Mouse (Mus musculus) fat pad, adult 2 months (tissue): ENCODE measurements around the gene Spata25.
A peak's percentile ranks its signal among the peaks of the same experiment; 100 is the strongest.
"Not testable (repeated sequence)": the region's sequence is repeated elsewhere in the genome, so short reads cannot be mapped to it uniquely, and the experiment has no call there.

Experiments used
- DNase-seq: peaks from one replicate; pipeline ENCODE4 v3.0.0-alpha.2; 2011; ENCODE audit warnings: low read depth, low spot score; ENCODE audit errors: extremely low read depth

Gene Spata25

GRCm38 (mm10) chr2:164855572-164855971 is 27.2 kb upstream of the Spata25 start:
- DNase-seq = not testable (repeated sequence)

DNA sequence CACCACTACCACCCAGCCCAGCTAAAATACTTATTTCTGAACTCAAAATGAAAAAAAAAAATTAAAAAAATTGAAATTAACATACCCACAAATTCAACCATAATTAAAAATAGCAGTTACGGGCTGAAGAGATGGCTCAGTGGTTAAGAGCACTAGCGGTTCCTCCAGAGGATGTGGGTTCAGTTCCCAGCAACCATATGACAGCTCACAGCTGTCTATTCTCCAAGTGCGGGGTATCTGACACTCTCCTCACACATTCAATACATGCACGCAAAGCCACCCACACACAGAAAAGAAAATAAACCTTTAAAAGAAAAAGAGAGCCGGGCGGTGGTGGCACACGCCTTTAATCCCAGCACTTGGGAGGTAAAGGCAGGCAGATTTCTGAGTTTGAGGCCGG is 21.7 kb upstream of the Spata25 start:
- DNase-seq = no peak

DNA sequence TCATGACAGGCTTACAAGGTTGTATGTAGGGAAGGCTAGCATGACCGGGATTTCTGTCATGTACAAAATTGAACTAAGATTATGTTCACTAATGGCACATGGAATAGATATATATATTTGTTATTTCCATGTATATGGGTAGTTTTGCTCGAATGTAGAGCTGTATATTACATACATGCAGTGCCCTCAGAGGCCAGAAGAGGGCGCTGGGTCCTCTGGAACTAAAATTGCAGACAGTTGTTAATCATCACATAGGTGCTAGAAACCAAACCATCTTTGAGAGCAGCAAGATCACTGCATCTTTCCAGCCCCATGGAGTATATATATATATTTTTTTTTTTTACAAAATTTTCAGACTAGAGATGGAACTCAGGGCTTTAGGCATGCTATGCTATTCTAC is 17.4 kb upstream of the Spata25 start:
- DNase-seq = no peak

DNA sequence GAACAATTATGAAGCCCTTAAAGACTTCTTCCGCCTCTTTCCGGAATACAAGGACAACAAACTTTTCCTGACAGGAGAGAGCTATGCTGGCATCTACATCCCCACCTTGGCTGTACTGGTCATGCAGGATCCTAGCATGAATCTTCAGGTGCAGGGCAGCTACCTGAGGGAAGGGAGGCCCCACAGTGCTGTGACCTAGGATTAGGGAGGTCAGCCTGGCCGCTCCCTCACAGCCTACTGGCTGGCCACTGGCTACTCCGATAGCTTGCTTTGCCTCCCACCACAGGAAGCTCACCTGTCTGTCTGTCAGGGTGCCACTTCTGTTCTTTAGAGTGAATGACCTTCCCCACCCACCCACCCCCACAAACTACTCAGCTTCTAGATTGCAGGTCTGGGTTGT is 6.8 kb upstream of the Spata25 start:
- DNase-seq = no peak

DNA sequence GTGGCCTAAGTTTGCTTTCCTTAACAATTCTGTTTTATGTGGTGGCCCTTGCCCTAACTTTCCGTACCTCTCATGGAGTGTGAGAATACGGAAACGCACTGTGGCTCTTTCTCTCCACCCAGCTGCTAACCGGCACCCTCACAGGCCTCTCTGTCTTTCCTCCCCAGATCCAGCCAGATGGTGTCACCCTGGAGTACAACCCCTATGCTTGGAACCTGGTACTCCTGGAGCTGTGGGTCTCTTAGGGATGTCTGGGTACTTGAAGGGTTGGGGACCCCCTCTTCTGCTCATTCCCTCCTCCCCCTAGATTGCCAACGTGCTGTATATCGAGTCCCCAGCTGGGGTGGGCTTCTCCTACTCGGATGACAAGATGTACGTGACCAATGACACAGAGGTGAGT is 6.2 kb upstream of the Spata25 start:
- no peak for DNase-seq

- DNase-seq = no peak
Measured at GRCm38 (mm10) chr2:164833314-164833959, 5.1 kb upstream of the Spata25 start, which contains the start of gene Neurl2. TSS of gene Neurl2 (minus strand) at chr2:164833456.

DNA sequence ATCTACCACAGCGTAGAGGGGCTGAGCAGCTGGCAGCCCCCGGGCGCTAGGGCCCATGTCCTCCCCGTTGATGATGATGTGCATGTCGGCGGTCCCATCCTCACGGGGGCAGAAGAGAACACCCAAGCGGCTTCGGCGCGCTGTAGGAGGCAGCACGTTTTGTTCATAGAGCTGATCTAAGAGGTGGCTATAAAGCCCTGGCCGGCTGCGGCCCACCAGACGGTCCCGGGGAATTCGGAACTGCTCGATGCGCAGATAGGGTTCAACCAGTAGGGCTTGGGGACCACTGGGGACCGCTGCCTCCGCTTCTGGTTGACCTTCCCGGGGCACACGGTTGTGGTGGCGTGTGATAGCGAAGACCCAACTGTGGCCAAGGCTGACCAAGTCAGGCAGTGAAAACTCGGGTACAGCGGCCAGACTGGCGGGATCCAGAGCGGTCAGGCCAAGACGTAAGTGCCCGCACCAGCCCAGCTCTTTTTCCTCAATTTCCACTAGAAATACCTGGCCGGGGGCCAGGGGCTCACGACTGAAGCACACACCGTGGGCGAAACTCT is 4.5 kb upstream of the Spata25 start, which contains the start of gene Ctsa:
Ctsa (plus strand) TSS at position 126 of the 554 bp plus-strand sequence.
- no peak for DNase-seq

- DNase-seq = no peak
Measured at GRCm38 (mm10) chr2:164832032-164832747, 3.9 kb upstream of the Spata25 start.

GRCm38 (mm10) chr2:164831029-164831428 is 2.7 kb upstream of the Spata25 start:
- no peak for DNase-seq

DNA sequence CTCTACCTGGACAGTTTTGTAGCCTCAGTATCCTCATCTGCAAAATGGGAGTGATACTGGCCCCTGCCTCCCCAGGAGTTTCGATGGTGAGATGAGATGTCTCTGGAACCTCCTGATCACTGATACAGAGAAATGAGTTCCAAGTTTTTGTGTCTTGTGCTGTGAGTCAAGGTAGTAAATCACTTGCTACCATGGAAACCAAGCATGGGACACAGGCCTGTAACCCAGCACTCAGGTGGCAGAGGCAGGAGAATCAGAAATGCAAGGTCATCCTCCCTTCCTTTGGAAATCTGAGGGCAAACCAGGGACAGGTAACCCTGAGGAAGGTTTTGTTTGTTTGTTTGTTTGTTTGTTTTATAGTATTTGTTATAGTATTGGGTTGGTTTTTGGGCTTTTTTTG is 753 bp upstream of the Spata25 start:
- DNase-seq = no peak

DNA sequence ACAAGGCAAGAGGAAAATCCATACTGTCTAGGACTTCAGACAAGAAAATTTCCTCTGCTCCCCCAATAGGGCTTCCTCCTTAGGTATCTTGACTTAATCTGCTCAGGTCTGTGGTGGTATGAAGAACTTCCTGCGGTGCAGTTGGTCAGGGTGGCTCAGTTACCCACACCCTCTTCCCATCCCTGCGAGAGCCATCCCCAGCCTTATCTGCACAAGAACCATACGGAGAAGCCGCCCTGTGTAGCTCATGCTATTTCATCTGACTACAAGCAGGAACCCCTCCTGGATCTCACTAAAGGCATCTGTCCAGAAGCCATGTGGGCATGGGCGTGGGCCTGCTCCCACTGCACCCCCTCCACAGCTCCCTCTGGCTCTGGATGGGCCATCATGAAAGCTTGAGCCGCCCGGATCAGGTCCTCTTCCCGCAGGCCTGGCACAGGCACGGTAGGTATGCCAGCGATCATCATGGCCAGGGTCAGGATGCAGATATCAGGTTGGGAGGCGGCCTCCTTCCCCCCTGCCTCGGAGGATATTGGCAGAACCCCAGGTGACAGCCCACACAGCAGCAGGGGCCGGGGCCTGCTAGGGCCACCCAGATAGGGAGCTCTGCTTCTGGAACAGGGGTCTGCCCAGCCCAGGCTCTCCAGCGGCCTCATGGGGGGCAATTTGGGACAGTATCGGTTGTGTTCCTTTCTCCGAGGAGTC is 1.0 kb downstream of the Spata25 start:
- no peak for DNase-seq

DNA sequence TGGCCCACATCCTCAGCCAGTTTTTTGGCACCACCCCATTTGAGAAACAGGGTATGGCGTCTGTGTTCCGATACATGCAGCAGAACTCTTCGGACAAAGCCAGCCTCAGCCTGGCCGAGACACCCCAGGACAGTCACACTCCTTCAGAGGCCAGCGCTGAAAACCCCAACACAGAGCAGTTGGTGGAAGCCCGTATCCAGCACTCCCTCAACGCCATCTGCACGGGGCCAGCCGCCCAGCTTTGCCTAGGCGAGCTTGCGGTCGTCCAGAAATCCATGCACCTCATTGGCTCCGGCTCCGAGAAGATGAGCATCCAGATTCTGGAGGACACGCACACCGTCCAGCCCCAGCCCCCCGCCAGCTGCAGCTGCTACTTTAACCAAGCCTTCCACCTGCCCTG is 2.8 kb downstream of the Spata25 start:
- no peak for DNase-seq

GRCm38 (mm10) chr2:164823969-164824368 is 4.4 kb downstream of the Spata25 start:
- no peak for DNase-seq

- DNase-seq = no peak
Measured at GRCm38 (mm10) chr2:164823181-164823585, 5.2 kb downstream of the Spata25 start.

GRCm38 (mm10) chr2:164822636-164823165 is 5.6 kb downstream of the Spata25 start, which contains the start of gene Zswim1:
TSS of gene Zswim1 (plus strand) at chr2:164822686.
- peak; percentile 74 for DNase-seq

GRCm38 (mm10) chr2:164821060-164821459 is 7.3 kb downstream of the Spata25 start:
- DNase-seq = no peak

DNA sequence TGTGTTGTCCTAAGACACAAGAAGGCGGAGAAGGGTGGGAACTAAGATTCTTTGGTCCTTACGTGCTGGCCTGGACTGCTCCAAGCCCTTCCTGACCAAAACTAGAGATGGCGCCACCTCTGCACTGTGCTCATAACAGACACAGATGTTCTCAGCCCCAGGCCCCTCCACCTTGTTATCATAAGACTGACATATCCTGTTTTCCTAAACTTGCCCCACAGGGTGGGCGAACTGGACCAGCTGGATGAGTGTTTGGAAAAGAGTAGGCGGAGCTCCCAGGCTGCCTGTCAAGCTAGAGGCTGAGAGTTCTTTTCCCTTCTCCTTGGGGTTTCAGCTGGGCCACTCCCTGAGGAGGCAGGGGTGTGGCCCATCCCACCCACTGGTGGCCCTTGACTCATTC is 10.6 kb downstream of the Spata25 start:
- peak; percentile 73 for DNase-seq

- no peak for DNase-seq
Measured at GRCm38 (mm10) chr2:164817206-164817605, 11.1 kb downstream of the Spata25 start.

- DNase-seq = no peak
Measured at GRCm38 (mm10) chr2:164815821-164816220, 12.5 kb downstream of the Spata25 start.

DNA sequence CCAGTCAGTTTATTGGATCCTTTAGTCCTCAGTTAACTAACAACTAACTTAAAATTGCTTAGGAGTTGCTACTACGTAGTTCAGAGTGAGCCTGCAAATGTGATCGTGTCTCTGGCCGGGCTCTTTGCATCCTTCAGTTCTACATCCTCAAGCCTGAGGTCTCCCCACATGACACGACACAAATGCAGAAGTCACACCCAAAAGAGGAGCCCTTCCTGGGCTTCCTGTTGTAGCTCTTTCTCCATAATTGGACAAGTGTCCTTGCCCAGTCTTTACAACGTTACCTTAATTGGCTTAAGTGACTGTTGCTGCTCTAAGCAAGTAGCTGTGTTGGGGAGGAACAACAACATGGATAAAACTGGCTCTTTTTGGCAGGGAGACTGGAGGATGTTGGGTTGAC is 13.0 kb downstream of the Spata25 start:
- no peak for DNase-seq

DNA sequence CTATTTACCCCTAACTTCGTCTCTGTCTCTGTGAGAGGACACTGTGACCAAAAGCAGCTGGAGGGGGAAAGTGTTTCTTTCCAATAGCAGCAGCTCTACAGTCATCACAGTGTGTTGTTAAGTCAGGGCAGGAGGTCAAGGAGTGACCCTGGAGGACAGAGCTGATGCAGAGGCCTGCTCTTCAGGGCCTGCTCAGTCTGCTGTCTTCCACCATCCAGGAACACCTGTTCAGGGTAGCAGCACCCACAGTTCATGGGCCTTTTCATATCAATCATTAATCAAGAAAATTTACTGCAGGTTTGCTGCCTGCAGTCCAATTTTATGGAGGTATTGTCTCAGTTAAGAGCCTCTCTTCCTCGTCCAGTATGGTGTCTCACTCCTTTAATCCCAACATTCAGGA is 14.8 kb downstream of the Spata25 start:
- DNase-seq = no peak
